Mouse (Mus musculus) neural tube, embryonic 12.5 days (tissue): ENCODE measurements at regions not wholly inside any gene's neighbourhood (a gene's known extent, or its start where the extent isn't known, plus 50 kb on each side); places are given as distances from the start of the nearest gene placed in this dataset. TPM values are rescaled to one million over a fixed set of nuclear protein-coding genes. Genes with fewer than 3 reads are reported as not detected.

Experiments used
- microRNA-seq: library from miRNA; unstranded; fragments of <30 nt; microRNA quantifications from one replicate; pipeline ENCODE4, GENCODE M21; 2017

Small RNAs in the stretch of these regions (microRNA-seq; reads per million reads assigned to microRNA genes)
- gene Gm27628, result not detected
